Mouse (Mus musculus): ENCODE data around the gene Zfp541. TPM values are rescaled to one million over a fixed set of nuclear protein-coding genes. Genes with fewer than 3 reads are reported as not detected.
A peak's percentile ranks its signal among the peaks of the same experiment; 100 is the strongest.

The Zfp541 gene
- polyA plus RNA-seq, 1 experiment from 2014 or later = 0.04 TPM

- ATAC-seq (ENCODE audit: low read depth) = no peak
- peaks cover 88% of the 10 kb centered on the region for H3K4me1 ChIP-seq (replicated peaks)
Measured at GRCm38 (mm10) chr7:16132926-16133325, 71.3 kb downstream of the Zfp541 start.

DNA sequence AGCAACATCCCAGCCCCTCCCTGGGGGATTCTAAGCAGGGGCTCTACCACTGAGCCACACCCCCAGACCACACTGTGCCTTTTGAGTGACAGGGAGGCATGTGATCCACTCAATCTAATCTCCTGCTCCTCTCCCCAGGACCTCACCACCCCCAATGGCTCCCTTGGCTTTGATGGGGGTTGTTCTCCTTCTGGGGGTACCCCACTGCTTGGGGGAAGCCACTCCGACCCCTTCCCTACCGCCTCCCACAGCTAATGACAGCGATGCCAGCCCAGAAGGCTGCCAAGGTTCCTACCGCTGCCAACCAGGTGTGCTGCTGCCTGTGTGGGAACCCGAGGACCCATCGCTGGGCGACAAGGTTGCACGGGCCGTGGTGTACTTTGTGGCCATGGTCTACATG lies 72.1 kb downstream of the Zfp541 start:
- Histone ChIP-seq H3K4me3 (no peak overlapping the region), H3K4me1 (replicated peaks) (peaks cover 91% of the 10 kb centered on the region), H3K9me3 (no peaks in the 10 kb centered on the region), H3K4me2 (peak overlapping the region; percentile 74), H3K27ac (replicated peaks) (peak overlapping the region; percentile 85), H3K27me3 (no peaks in the 10 kb centered on the region), H3K36me3 (0 out of 2 replicates have a peak, but pooled peaks cover 4% of the 10 kb centered on the region), H3K9ac (0 out of 2 replicates have a peak overlapping the region, but pooled peaks have one; percentile 86)
- no peak for ATAC-seq (ENCODE audit: low read depth)
- 84% methylated on average over 9 of the region's 9 CpGs for WGBS

More at GRCm38 (mm10) chr7:16132926-16133325, 71.3 kb downstream of the Zfp541 start:
- 0 out of 2 replicates have a peak, but pooled peaks cover 4% of the 10 kb centered on the region for H3K36me3 ChIP-seq
- H3K9ac ChIP-seq = peak overlapping the region; percentile 86; the same call in 1 of the 2 replicates
- peak overlapping the region; percentile 85 for H3K27ac ChIP-seq (replicated peaks)
- no peaks in the 10 kb centered on the region for H3K9me3 ChIP-seq
- WGBS = 72% methylated on average over 3 of the region's 3 CpGs
- no peaks in the 10 kb centered on the region for H3K27me3 ChIP-seq
- H3K4me3 ChIP-seq = peak overlapping the region; percentile 58
- H3K4me2 ChIP-seq = peak overlapping the region; percentile 74

DNA sequence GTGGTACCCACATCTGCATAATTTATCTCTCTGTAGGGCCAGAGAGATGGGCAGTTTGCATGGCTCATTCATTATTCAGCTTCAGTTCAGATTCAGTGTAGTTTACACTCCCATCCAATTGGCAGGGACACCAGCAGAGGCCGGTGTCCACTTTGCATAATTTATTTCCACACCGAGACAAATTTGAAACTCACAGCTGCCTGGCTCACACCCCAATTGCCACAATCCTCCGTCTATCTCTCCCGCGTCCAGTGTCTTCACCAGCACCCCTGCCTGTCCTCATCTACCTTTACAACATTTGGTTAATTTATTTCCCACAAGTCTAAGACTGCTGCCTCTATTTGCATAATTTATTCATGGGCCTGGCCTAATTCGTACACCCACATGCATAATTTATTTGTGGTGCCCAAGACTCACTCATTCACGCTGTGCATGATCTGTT lies 73.4 kb downstream of the Zfp541 start:
- peak overlapping the region; percentile 74 for H3K4me2 ChIP-seq
- H3K27ac ChIP-seq (replicated peaks) = peak overlapping the region; percentile 85
- 0 out of 2 replicates have a peak overlapping the region, but pooled peaks have one; percentile 12 for H3K9ac ChIP-seq
- no peaks in the 10 kb centered on the region for H3K9me3 ChIP-seq
- peaks cover 12% of the 10 kb centered on the region for H3K36me3 ChIP-seq
- 15% methylated on average over 7 of the region's 7 CpGs for WGBS
- H3K27me3 ChIP-seq = no peaks in the 10 kb centered on the region
- peak; percentile 63 for ATAC-seq (ENCODE audit: low read depth)
- H3K4me3 ChIP-seq = no peak overlapping the region
- H3K4me1 ChIP-seq (replicated peaks) = peaks cover 84% of the 10 kb centered on the region

Other genes starting within 250 kb of the Zfp541 start
- not detected in 2 replicates for gene Obox6, start 222.1 kb upstream of the Zfp541 start, polyA plus RNA-seq (2015; fragmentation: Nextera tagmentation; extraction: Ambion mirVana)
- gene Crx, start 181.8 kb upstream of the Zfp541 start, polyA plus RNA-seq (2015; fragmentation: Nextera tagmentation; extraction: Ambion mirVana) = not detected in 2 replicates
- not detected in 2 replicates for gene Crxos, start 179.2 kb upstream of the Zfp541 start, polyA plus RNA-seq (2015; fragmentation: Nextera tagmentation; extraction: Ambion mirVana)
- 1,338 and 1,452 TPM in 2 replicates for gene Selenow, start 139.4 kb upstream of the Zfp541 start, polyA plus RNA-seq (2015; fragmentation: Nextera tagmentation; extraction: Ambion mirVana)
- gene Nop53, start 115.7 kb upstream of the Zfp541 start, polyA plus RNA-seq (2015; fragmentation: Nextera tagmentation; extraction: Ambion mirVana) = 128 and 148 TPM in 2 replicates
- gene Ehd2, start 94.2 kb upstream of the Zfp541 start, polyA plus RNA-seq (2015; fragmentation: Nextera tagmentation; extraction: Ambion mirVana) = 9.3 and 12.6 TPM in 2 replicates
- 8.4 and 9.2 TPM in 2 replicates for gene Bicra, start 13.9 kb upstream of the Zfp541 start, polyA plus RNA-seq (2015; fragmentation: Nextera tagmentation; extraction: Ambion mirVana)
- gene Napa, start 36.6 kb downstream of the Zfp541 start, polyA plus RNA-seq (2015; fragmentation: Nextera tagmentation; extraction: Ambion mirVana) = 235 and 247 TPM in 2 replicates
- 37.9 and 41.4 TPM in 2 replicates for gene Kptn, start 58.1 kb downstream of the Zfp541 start, polyA plus RNA-seq (2015; fragmentation: Nextera tagmentation; extraction: Ambion mirVana)
- 1.1 and 1.4 TPM in 2 replicates for gene Slc8a2, start 68.0 kb downstream of the Zfp541 start, polyA plus RNA-seq (2015; fragmentation: Nextera tagmentation; extraction: Ambion mirVana)
- gene Meis3, start 113.3 kb downstream of the Zfp541 start, polyA plus RNA-seq (2015; fragmentation: Nextera tagmentation; extraction: Ambion mirVana) = 139 and 161 TPM in 2 replicates
- gene Dhx34, start 160.2 kb downstream of the Zfp541 start, polyA plus RNA-seq (2015; fragmentation: Nextera tagmentation; extraction: Ambion mirVana) = 11.3 and 13.2 TPM in 2 replicates
- gene C5ar2, start 182.3 kb downstream of the Zfp541 start, polyA plus RNA-seq (2015; fragmentation: Nextera tagmentation; extraction: Ambion mirVana) = 0.15 TPM in 1 of 2 replicates, not detected in the other
- 2.3 and 2.8 TPM in 2 replicates for gene C5ar1, start 197.7 kb downstream of the Zfp541 start, polyA plus RNA-seq (2015; fragmentation: Nextera tagmentation; extraction: Ambion mirVana)
- gene Inafm1, start 211.8 kb downstream of the Zfp541 start, polyA plus RNA-seq (2015; fragmentation: Nextera tagmentation; extraction: Ambion mirVana) = 30.0 and 39.3 TPM in 2 replicates
- gene Ccdc9, start 225.0 kb downstream of the Zfp541 start, polyA plus RNA-seq (2015; fragmentation: Nextera tagmentation; extraction: Ambion mirVana) = 31.2 and 35.4 TPM in 2 replicates
- 22.4 and 22.8 TPM in 2 replicates for gene Bbc3, start 246.6 kb downstream of the Zfp541 start, polyA plus RNA-seq (2015; fragmentation: Nextera tagmentation; extraction: Ambion mirVana)

All from neural tube, embryonic 13.5 days (tissue).